In genomic region chr3:85518072-85518471, GRCm38 (mm10) we compare ENCODE assay signal across 21 mouse cellular contexts. TPM values are rescaled to one million over a fixed set of nuclear protein-coding genes. Genes with fewer than 3 reads are reported as not detected.
A peak's percentile ranks its signal among the peaks of the same experiment; 100 is the strongest.
DNase-seq lines count a peak whose midpoint lies in the region; ATAC-seq and TF ChIP-seq lines count a peak whose summit lies in the region.
"Had no signal": no experiment of that assay in that cellular context is flagged by ENCODE, and none has a peak within 500 bp of the region (broad histone marks: within the 10 kb centered on the region; RNA-seq: fewer than 3 reads in every experiment).

No protein-coding gene starts in this region.

- no peaks in the 10 kb centered on the region for H3K79me2 ChIP-seq in myocyte (ENCODE audit: control insufficient read depth, insufficient read depth)

- no peaks in the 10 kb centered on the region for H3K27me3 ChIP-seq in heart, embryonic 11.5 days (ENCODE audit: control insufficient read depth, insufficient read depth, low read length)
- H3K27me3 ChIP-seq in heart, postnatal 0 days (ENCODE audit: control insufficient read depth, insufficient read depth, low read length): no peaks in the 10 kb centered on the region
- H3K27me3 ChIP-seq in myocyte (ENCODE audit: control insufficient read depth, insufficient read depth, insufficient read length): peaks cover 6% of the 10 kb centered on the region
- H3K27me3 ChIP-seq: embryonic facial prominence, embryonic 15.5 days; hindbrain, embryonic 15.5 days; liver, embryonic 13.5 days; midbrain, embryonic 13.5 days; neural tube, embryonic 13.5 days had no signal

- H3K27ac ChIP-seq in gastrocnemius, adult 2 months: peak overlapping the region; percentile 72
- peak overlapping the region; percentile 73 for H3K27ac ChIP-seq in heart, embryonic 11.5 days (ENCODE audit: low read depth, low read length)
- peak overlapping the region; percentile 96 for H3K27ac ChIP-seq in heart, postnatal 0 days (ENCODE audit: low read depth)
- H3K27ac ChIP-seq: embryonic facial prominence, embryonic 15.5 days; hindbrain, embryonic 15.5 days; layer of hippocampus, adult 2 months; liver, embryonic 13.5 days; midbrain, embryonic 13.5 days; neural tube, embryonic 13.5 days had no signal

- H3K4me3 ChIP-seq in gastrocnemius, adult 2 months: no peak overlapping the region
- H3K4me3 ChIP-seq in heart, embryonic 11.5 days (ENCODE audit: low read depth, low read length): no peak overlapping the region
- no peak overlapping the region for H3K4me3 ChIP-seq in heart, postnatal 0 days (ENCODE audit: low read depth, low read length)
- no peak overlapping the region for H3K4me3 ChIP-seq in myocyte
- H3K4me3 ChIP-seq: embryonic facial prominence, embryonic 15.5 days; hindbrain, embryonic 15.5 days; layer of hippocampus, adult 2 months; liver, embryonic 13.5 days; midbrain, embryonic 13.5 days; neural tube, embryonic 13.5 days had no signal

- no peaks in the 10 kb centered on the region for H3K36me3 ChIP-seq in heart, embryonic 11.5 days (ENCODE audit: control insufficient read depth, insufficient read depth, low read length)
- no peaks in the 10 kb centered on the region for H3K36me3 ChIP-seq in heart, postnatal 0 days (replicated peaks; ENCODE audit: control insufficient read depth, insufficient read depth, low read length)
- no peaks in the 10 kb centered on the region for H3K36me3 ChIP-seq in myocyte (ENCODE audit: control insufficient read depth, insufficient read depth)
- H3K36me3 ChIP-seq: embryonic facial prominence, embryonic 15.5 days; hindbrain, embryonic 15.5 days; liver, embryonic 13.5 days; midbrain, embryonic 13.5 days; neural tube, embryonic 13.5 days had no signal

- peak; percentile 92 for TF ChIP-seq EP300 in heart, postnatal 0 days (IDR thresholded peaks at IDR 0.05; ENCODE audit: low read depth)

- 80% methylated on average over 1 of the region's 1 CpGs for WGBS in heart, embryonic 11.5 days (ENCODE audit: insufficient replicate concordance)
- 17% methylated on average over 1 of the region's 1 CpGs for WGBS in heart, postnatal 0 days

- H3ac ChIP-seq in myocyte (ENCODE audit: control insufficient read depth, insufficient read length): no peak overlapping the region

- no peak overlapping the region for H3K4me2 ChIP-seq in heart, embryonic 11.5 days
- no peak overlapping the region for H3K4me2 ChIP-seq in heart, postnatal 0 days (ENCODE audit: low read depth, low read length)
- H3K4me2 ChIP-seq in myocyte (ENCODE audit: low read depth): peak overlapping the region; percentile 5
- H3K4me2 ChIP-seq: embryonic facial prominence, embryonic 15.5 days; hindbrain, embryonic 15.5 days; liver, embryonic 13.5 days; midbrain, embryonic 13.5 days; neural tube, embryonic 13.5 days had no signal

- no peak for TF ChIP-seq CTCF in gastrocnemius, adult 2 months (IDR thresholded peaks at IDR 0.05)
- TF ChIP-seq CTCF in heart, postnatal 0 days (IDR thresholded peaks at IDR 0.05; ENCODE audit: low read depth): no peak

- no peak for TF ChIP-seq POLR2A in myocyte (IDR thresholded peaks at IDR 0.05; ENCODE audit: insufficient read length, low read depth)

- intact Hi-C loops in gastrocnemius, adult 2 months (cut with DNase I): no loop called here

- peak; percentile 68 for ATAC-seq in heart, embryonic 11.5 days (replicated peaks; ENCODE audit: insufficient number of reproducible peaks, low FRiP score, low TSS enrichment)
- ATAC-seq in heart, postnatal 0 days (ENCODE audit: insufficient read depth, low read depth): peak; percentile 91
- ATAC-seq in monocyte, adult 5-6 weeks (replicated peaks; ENCODE audit: insufficient number of reproducible peaks, low FRiP score, low TSS enrichment, poor library complexity, severe bottlenecking): no peak
- ATAC-seq: forebrain, embryonic 14.5 days; midbrain, embryonic 13.5 days; Patski had no signal

- H3K9ac ChIP-seq in heart, embryonic 11.5 days (ENCODE audit: low read depth, low read length): no peak overlapping the region
- H3K9ac ChIP-seq in heart, postnatal 0 days (replicated peaks; ENCODE audit: low read depth, low read length): no peak overlapping the region
- H3K9ac ChIP-seq: embryonic facial prominence, embryonic 15.5 days; hindbrain, embryonic 15.5 days; liver, embryonic 13.5 days; midbrain, embryonic 13.5 days; neural tube, embryonic 13.5 days had no signal

- peaks cover 18% of the 10 kb centered on the region for H3K4me1 ChIP-seq in heart, embryonic 11.5 days (ENCODE audit: control insufficient read depth, insufficient read depth, low read length)
- peaks cover 21% of the 10 kb centered on the region; the same call in 1 of the 2 replicates for H3K4me1 ChIP-seq in heart, postnatal 0 days (ENCODE audit: control insufficient read depth, insufficient read depth)
- H3K4me1 ChIP-seq: liver, embryonic 13.5 days; midbrain, embryonic 13.5 days had no signal

- no peak for DNase-seq in gastrocnemius, adult 2 months
- DNase-seq in gastrocnemius, postnatal 25 days: no peak
- DNase-seq in heart, postnatal 0 days (ENCODE audit: low spot score): peak; percentile 88
- DNase-seq in adrenal gland, postnatal 4 days (ENCODE audit: low spot score in 2 of 2): no peak
- no peak for DNase-seq in kidney, adult 8-10 months
- DNase-seq: gastrocnemius, postnatal 10 days; kidney, postnatal 25 days; liver, embryonic 13.5 days; lung, adult 2 months; right cerebral cortex, postnatal 4 days; thymus, postnatal 25 days had no signal

- no peaks in the 10 kb centered on the region for H3K9me3 ChIP-seq in heart, embryonic 11.5 days (replicated peaks; ENCODE audit: control insufficient read depth, low read length)
- no peaks in the 10 kb centered on the region for H3K9me3 ChIP-seq in heart, postnatal 0 days (replicated peaks; ENCODE audit: control insufficient read depth, low read length)
- H3K9me3 ChIP-seq: embryonic facial prominence, embryonic 15.5 days; hindbrain, embryonic 15.5 days; liver, embryonic 13.5 days; midbrain, embryonic 13.5 days; neural tube, embryonic 13.5 days had no signal

TF ChIP-seq in myocyte, 11 proteins besides CTCF, POLR2A, EP300 and RAD21:
- TF ChIP-seq MYOD1 (IDR thresholded peaks at IDR 0.05; ENCODE audit: control insufficient read depth in 1 of 3, insufficient read length in 2 of 3, low read depth in 2 of 3) (no peak), SRF (IDR thresholded peaks at IDR 0.05; ENCODE audit: control insufficient read depth, insufficient read length, low read depth) (no peak), CEBPB (IDR thresholded peaks at IDR 0.05; ENCODE audit: insufficient read depth, poor library complexity, severe bottlenecking) (no peak), TCF12 (IDR thresholded peaks at IDR 0.05; ENCODE audit: insufficient read depth, poor library complexity, severe bottlenecking) (no peak), POLR2AphosphoS2 (IDR thresholded peaks at IDR 0.05; ENCODE audit: insufficient read length, low read depth) (no peak), USF1 (IDR thresholded peaks at IDR 0.05; ENCODE audit: low read depth) (no peak), E2F4 (IDR thresholded peaks at IDR 0.05; ENCODE audit: insufficient read depth) (no peak), MYOG (IDR thresholded peaks at IDR 0.05; ENCODE audit: control insufficient read depth in 1 of 3, insufficient read depth in 1 of 3, insufficient read length in 2 of 3, low read depth in 2 of 3) (no peak), TCF3 (IDR thresholded peaks at IDR 0.05; ENCODE audit: insufficient read length, low read depth) (no peak), REST (IDR thresholded peaks at IDR 0.05; ENCODE audit: insufficient read depth, insufficient read length) (no peak), MAX (IDR thresholded peaks at IDR 0.05; ENCODE audit: low read depth) (no peak)
TF ChIP-seq in myocyte: peak in this region for 0.

RNA-seq across cellular contexts. Expression of gene Gatb, which starts 55.8 kb away (rescaled TPM):
- 10 to 100 TPM; 17.4 to 19.6 TPM for total RNA-seq in gastrocnemius, adult 2 months (2021)
- 10 to 100 TPM; 13.7 to 16.8 TPM for total RNA-seq in gastrocnemius, postnatal 25 days (2021)
- 34.4 and 38.3 TPM in 2 replicates for polyA plus RNA-seq in heart, embryonic 11.5 days (2014; fragmentation: Nextera tagmentation; extraction: Ambion mirVana)
- 27.9 and 123 TPM in 2 replicates for total RNA-seq in heart, postnatal 0 days (2014; rRNA removed; ENCODE audit: low replicate concordance)
- polyA plus RNA-seq in heart, postnatal 0 days (2015; fragmentation: Nextera tagmentation; extraction: Ambion mirVana): 40.3 and 45.3 TPM in 2 replicates
- 14.3 TPM for polyA plus RNA-seq in myocyte (2012; fragmentation: generic; extraction: Trizol)
- 10 to 100 TPM; 35.2 to 36.4 TPM for total RNA-seq in adrenal gland, postnatal 4 days (2021)
- total RNA-seq in monocyte, adult 5-6 weeks (2017): 2.3 to 7.2 TPM (median 4.9 TPM) in 3 replicates
